Mouse (Mus musculus): ENCODE measurements at regions not wholly inside any gene's neighbourhood (a gene's known extent, or its start where the extent isn't known, plus 50 kb on each side); places are given as distances from the start of the nearest gene placed in this dataset.

DNA sequence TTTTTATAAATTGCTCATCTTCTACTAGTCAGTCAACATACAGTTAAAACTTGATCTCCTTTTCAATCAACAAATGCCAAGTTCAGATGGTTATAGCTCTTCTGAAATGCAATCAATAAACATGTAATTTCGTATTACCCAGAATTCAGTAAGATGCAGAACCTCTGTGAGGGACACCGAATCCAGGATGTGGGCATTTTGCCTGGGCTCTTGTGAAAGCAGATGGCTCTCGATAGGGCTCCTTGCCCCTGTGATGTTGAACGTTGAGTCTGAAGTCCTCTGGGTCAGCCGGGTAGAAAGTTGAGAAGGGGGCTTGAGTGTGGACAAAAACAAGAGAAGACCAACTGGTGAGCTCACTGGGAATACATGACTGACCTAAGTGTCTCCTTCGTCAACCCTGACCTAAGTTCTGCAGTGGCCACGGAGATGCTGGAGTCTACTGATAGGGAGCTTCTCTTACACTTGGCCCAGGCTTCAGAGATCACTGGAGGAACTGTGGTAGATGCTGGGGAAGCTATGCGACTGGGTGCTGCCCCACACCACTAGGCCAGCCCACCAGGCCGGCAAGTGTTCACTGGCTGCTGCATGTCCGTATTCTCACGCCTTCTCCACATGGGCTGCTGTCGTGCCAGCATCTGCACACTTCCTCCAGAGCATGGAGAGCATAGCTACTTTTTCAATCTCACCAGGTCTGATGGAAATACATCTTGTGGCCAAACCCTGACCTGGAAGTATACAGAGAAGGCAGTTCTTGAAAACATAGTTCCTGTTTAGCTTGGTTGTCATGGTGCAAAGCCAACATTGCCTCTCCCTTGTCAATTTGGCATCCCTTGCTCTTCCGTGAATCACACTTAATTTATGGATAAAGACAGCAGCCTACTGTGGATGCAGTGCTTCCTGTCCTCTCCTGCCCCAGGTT, 122.5 kb downstream of the Cd24a start:
- TF ChIP-seq CHD2 (IDR thresholded peaks at IDR 0.05; ENCODE audit: low read depth, low read length): no peak
- no peak for TF ChIP-seq ZC3H11A (IDR thresholded peaks at IDR 0.05; ENCODE audit: borderline replicate concordance, low read depth, low read length)

Data from ES-E14 (cell line).